36 mouse cellular contexts compared by ENCODE assay signal in genomic region chr13:59825966-59826365, GRCm38 (mm10). TPM values are rescaled to one million over a fixed set of nuclear protein-coding genes. Genes with fewer than 3 reads are reported as not detected.
DNase-seq lines count a peak whose midpoint lies in the region; ATAC-seq and TF ChIP-seq lines count a peak whose summit lies in the region.
"Had no signal": no experiment of that assay in that cellular context is flagged by ENCODE, and none has a peak within 500 bp of the region (broad histone marks: within the 10 kb centered on the region; RNA-seq: fewer than 3 reads in every experiment).

No protein-coding gene starts in this region.

- ATAC-seq in liver, embryonic 15.5 days (ENCODE audit: insufficient read depth): no peak
- no peak for ATAC-seq in liver, postnatal 0 days
- no peak for ATAC-seq in hindbrain, postnatal 0 days
- ATAC-seq: forebrain, embryonic 15.5 days; liver, embryonic 12.5 days; midbrain, embryonic 15.5 days; Patski had no signal

- H3K27ac ChIP-seq in liver, embryonic 15.5 days (replicated peaks): peak overlapping the region; percentile 43; the same call in 1 of the 2 replicates
- H3K27ac ChIP-seq in liver, postnatal 0 days (ENCODE audit: low read depth): no peak overlapping the region
- H3K27ac ChIP-seq in hindbrain, postnatal 0 days: no peak overlapping the region
- H3K27ac ChIP-seq: embryonic facial prominence, embryonic 13.5 days; forebrain, embryonic 10.5 days; forebrain, embryonic 15.5 days; hindbrain, embryonic 13.5 days; limb, embryonic 12.5 days; liver, embryonic 12.5 days; midbrain, embryonic 15.5 days had no signal

- H3K9me3 ChIP-seq in liver, embryonic 15.5 days (replicated peaks): no peaks in the 10 kb centered on the region
- H3K9me3 ChIP-seq in liver, postnatal 0 days (ENCODE audit: low read length): no peaks in the 10 kb centered on the region
- H3K9me3 ChIP-seq in hindbrain, postnatal 0 days (ENCODE audit: low read length): no peaks in the 10 kb centered on the region
- H3K9me3 ChIP-seq: embryonic facial prominence, embryonic 13.5 days; forebrain, embryonic 10.5 days; forebrain, embryonic 15.5 days; heart, embryonic 12.5 days; hindbrain, embryonic 13.5 days; limb, embryonic 12.5 days; liver, embryonic 12.5 days; midbrain, embryonic 15.5 days had no signal

- H3K4me1 ChIP-seq in liver, embryonic 15.5 days (replicated peaks): peaks cover 22% of the 10 kb centered on the region
- H3K4me1 ChIP-seq in liver, postnatal 0 days (ENCODE audit: insufficient read depth): peaks cover 8% of the 10 kb centered on the region
- H3K4me1 ChIP-seq in hindbrain, postnatal 0 days (ENCODE audit: insufficient read depth, low read length): peaks cover 6% of the 10 kb centered on the region; the same call in 1 of the 2 replicates

- no peak for TF ChIP-seq CTCF in liver, postnatal 0 days (IDR thresholded peaks at IDR 0.05; ENCODE audit: low read depth)
- TF ChIP-seq CTCF in hindbrain, postnatal 0 days (IDR thresholded peaks at IDR 0.05; ENCODE audit: low read depth): no peak

- H3K4me3 ChIP-seq in liver, embryonic 15.5 days (replicated peaks): no peak overlapping the region
- H3K4me3 ChIP-seq in liver, postnatal 0 days (ENCODE audit: low read depth, low read length): no peak overlapping the region
- no peak overlapping the region for H3K4me3 ChIP-seq in hindbrain, postnatal 0 days (ENCODE audit: low read length)
- H3K4me3 ChIP-seq: embryonic facial prominence, embryonic 13.5 days; forebrain, embryonic 10.5 days; forebrain, embryonic 15.5 days; heart, embryonic 12.5 days; hindbrain, embryonic 13.5 days; limb, embryonic 12.5 days; liver, embryonic 12.5 days; midbrain, embryonic 15.5 days had no signal

- no peak overlapping the region for H3K9ac ChIP-seq in liver, embryonic 15.5 days
- no peak overlapping the region for H3K9ac ChIP-seq in liver, postnatal 0 days (replicated peaks)
- H3K9ac ChIP-seq in hindbrain, postnatal 0 days (replicated peaks; ENCODE audit: low read length): no peak overlapping the region
- H3K9ac ChIP-seq: embryonic facial prominence, embryonic 13.5 days; forebrain, embryonic 15.5 days; heart, embryonic 12.5 days; hindbrain, embryonic 13.5 days; limb, embryonic 12.5 days; liver, embryonic 12.5 days; midbrain, embryonic 15.5 days had no signal

- H3K4me2 ChIP-seq in liver, embryonic 15.5 days: no peak overlapping the region
- H3K4me2 ChIP-seq in liver, postnatal 0 days (ENCODE audit: low read depth, low read length): no peak overlapping the region
- no peak overlapping the region for H3K4me2 ChIP-seq in hindbrain, postnatal 0 days (ENCODE audit: low read depth, low read length)
- H3K4me2 ChIP-seq: embryonic facial prominence, embryonic 13.5 days; forebrain, embryonic 15.5 days; heart, embryonic 12.5 days; hindbrain, embryonic 13.5 days; limb, embryonic 12.5 days; liver, embryonic 12.5 days; midbrain, embryonic 15.5 days had no signal

- no peaks in the 10 kb centered on the region for H3K27me3 ChIP-seq in liver, embryonic 15.5 days
- H3K27me3 ChIP-seq in liver, postnatal 0 days (ENCODE audit: insufficient read depth, low read length): no peaks in the 10 kb centered on the region
- no peaks in the 10 kb centered on the region for H3K27me3 ChIP-seq in hindbrain, postnatal 0 days (ENCODE audit: insufficient read depth, low read length)
- H3K27me3 ChIP-seq: embryonic facial prominence, embryonic 13.5 days; forebrain, embryonic 15.5 days; heart, embryonic 12.5 days; hindbrain, embryonic 13.5 days; limb, embryonic 12.5 days; liver, embryonic 12.5 days; midbrain, embryonic 15.5 days; Patski had no signal

- no peak for TF ChIP-seq EP300 in liver, postnatal 0 days (IDR thresholded peaks at IDR 0.05; ENCODE audit: low read depth)

- H3K36me3 ChIP-seq in liver, embryonic 15.5 days (replicated peaks): peaks cover 8% of the 10 kb centered on the region
- H3K36me3 ChIP-seq in liver, postnatal 0 days (replicated peaks; ENCODE audit: insufficient read depth, low read length): peaks cover 6% of the 10 kb centered on the region
- H3K36me3 ChIP-seq in hindbrain, postnatal 0 days (ENCODE audit: insufficient read depth, low read length): no peaks in the 10 kb centered on the region
- H3K36me3 ChIP-seq: forebrain, embryonic 15.5 days; hindbrain, embryonic 13.5 days; midbrain, embryonic 15.5 days had no signal

- peak; percentile 55 for DNase-seq in kidney, adult 11 months
- no peak for DNase-seq in kidney, postnatal 4 days
- no peak for DNase-seq in liver, postnatal 0 days
- DNase-seq in kidney, postnatal 14 days: peak; percentile 39
- DNase-seq in hindbrain, postnatal 0 days (ENCODE audit: low spot score): no peak
- no peak for DNase-seq in spleen, postnatal 10 days (ENCODE audit: low spot score in 2 of 2)
- DNase-seq: adrenal gland, postnatal 14 days; cerebellum, adult 11-12 months; cerebellum, adult 9-11 months; gastrocnemius, postnatal 25 days; heart, adult 18-20 months; heart, postnatal 4 days; layer of hippocampus, adult 9-11 months; lung, adult 2 months; lung, postnatal 14 days; right cerebral cortex, adult 18-20 months had no signal

RNA-seq across cellular contexts. Expression of gene Tut7, which starts 3.0 kb away (rescaled TPM):
- 57.2 and 60.4 TPM in 2 replicates for polyA plus RNA-seq in liver, embryonic 15.5 days (2015; fragmentation: Nextera tagmentation; extraction: Ambion mirVana)
- polyA plus RNA-seq in liver, postnatal 0 days (2015; fragmentation: Nextera tagmentation; extraction: Ambion mirVana): 33.8 and 37.6 TPM in 2 replicates
- 27.9 and 29.5 TPM in 2 replicates for total RNA-seq in hindbrain, postnatal 0 days (2014; rRNA removed)
- polyA plus RNA-seq in hindbrain, postnatal 0 days (2015; fragmentation: Nextera tagmentation; extraction: Ambion mirVana): 35.5 and 36.8 TPM in 2 replicates

RNA-seq across cellular contexts. Expression of gene Gm49354, which starts 43.9 kb away (rescaled TPM):
- not detected in 2 replicates for polyA plus RNA-seq in liver, embryonic 15.5 days (2015; fragmentation: Nextera tagmentation; extraction: Ambion mirVana)
- not detected in 2 replicates for polyA plus RNA-seq in liver, postnatal 0 days (2015; fragmentation: Nextera tagmentation; extraction: Ambion mirVana)
- total RNA-seq in hindbrain, postnatal 0 days (2014; rRNA removed): not detected in 2 replicates
- polyA plus RNA-seq in hindbrain, postnatal 0 days (2015; fragmentation: Nextera tagmentation; extraction: Ambion mirVana): not detected in 2 replicates
- total RNA-seq: adrenal gland, postnatal 14 days; gastrocnemius, adult 18-20 months; gastrocnemius, postnatal 25 days; heart, adult 18-20 months; heart, postnatal 4 days; left cerebral cortex, adult 18-20 months; left cerebral cortex, postnatal 25 days; MEL had no signal
- polyA plus RNA-seq: embryonic facial prominence, embryonic 13.5 days; forebrain, embryonic 10.5 days; forebrain, embryonic 15.5 days; frontal cortex, adult 2 months; heart, embryonic 12.5 days; heart, postnatal 0 days; hindbrain, embryonic 13.5 days; limb, embryonic 12.5 days; liver, embryonic 12.5 days; lung, adult 2 months; midbrain, embryonic 15.5 days; neural tube, embryonic 11.5 days; spleen, adult 2 months; testis, adult 2 months; thymus, postnatal 0 days had no signal

RNA-seq across cellular contexts. Expression of gene Isca1, which starts 56.4 kb away (rescaled TPM):
- 231 and 236 TPM in 2 replicates for polyA plus RNA-seq in liver, embryonic 15.5 days (2015; fragmentation: Nextera tagmentation; extraction: Ambion mirVana)
- polyA plus RNA-seq in liver, postnatal 0 days (2015; fragmentation: Nextera tagmentation; extraction: Ambion mirVana): 135 and 137 TPM in 2 replicates
- 85.5 and 92.8 TPM in 2 replicates for total RNA-seq in hindbrain, postnatal 0 days (2014; rRNA removed)
- 167 TPM in 2 replicates for polyA plus RNA-seq in hindbrain, postnatal 0 days (2015; fragmentation: Nextera tagmentation; extraction: Ambion mirVana)

Comparison
In these comparisons a context has a peak if more than half of its experiments do, and no peak if none do; other contexts are left out.
1. DNase-seq: peak in kidney, adult 11 months (single experiment) and kidney, postnatal 14 days (single experiment); none in kidney, postnatal 4 days (0 of 2), liver, postnatal 0 days (single experiment), hindbrain, postnatal 0 days (single experiment) and spleen, postnatal 10 days (0 of 2).